Mouse (Mus musculus): ENCODE data around the gene Pfdn5.

Pfdn5 gene

DNA sequence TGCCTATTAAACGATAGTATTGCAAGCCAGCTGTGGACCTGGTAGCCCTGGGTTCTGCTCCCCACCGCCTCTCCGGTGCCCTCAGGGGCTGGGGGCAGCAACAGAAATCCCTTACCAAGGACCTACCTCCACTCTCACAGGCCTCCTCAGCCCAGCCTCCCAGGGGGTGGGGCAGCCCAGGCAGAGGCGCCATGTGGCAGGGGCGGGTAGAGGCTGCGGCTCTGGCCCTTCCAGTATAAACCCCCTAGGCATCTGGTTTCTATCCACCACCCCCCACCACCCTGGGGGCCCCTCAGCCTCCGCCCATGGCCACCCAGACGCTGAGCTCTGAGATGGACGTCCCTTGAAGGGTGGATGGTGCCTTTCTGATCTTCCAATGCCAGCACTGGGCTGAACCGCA lies 44.8 kb downstream of the Pfdn5 start:
- DNase-seq (ENCODE audit: low read depth, low spot score) = no peak

DNA sequence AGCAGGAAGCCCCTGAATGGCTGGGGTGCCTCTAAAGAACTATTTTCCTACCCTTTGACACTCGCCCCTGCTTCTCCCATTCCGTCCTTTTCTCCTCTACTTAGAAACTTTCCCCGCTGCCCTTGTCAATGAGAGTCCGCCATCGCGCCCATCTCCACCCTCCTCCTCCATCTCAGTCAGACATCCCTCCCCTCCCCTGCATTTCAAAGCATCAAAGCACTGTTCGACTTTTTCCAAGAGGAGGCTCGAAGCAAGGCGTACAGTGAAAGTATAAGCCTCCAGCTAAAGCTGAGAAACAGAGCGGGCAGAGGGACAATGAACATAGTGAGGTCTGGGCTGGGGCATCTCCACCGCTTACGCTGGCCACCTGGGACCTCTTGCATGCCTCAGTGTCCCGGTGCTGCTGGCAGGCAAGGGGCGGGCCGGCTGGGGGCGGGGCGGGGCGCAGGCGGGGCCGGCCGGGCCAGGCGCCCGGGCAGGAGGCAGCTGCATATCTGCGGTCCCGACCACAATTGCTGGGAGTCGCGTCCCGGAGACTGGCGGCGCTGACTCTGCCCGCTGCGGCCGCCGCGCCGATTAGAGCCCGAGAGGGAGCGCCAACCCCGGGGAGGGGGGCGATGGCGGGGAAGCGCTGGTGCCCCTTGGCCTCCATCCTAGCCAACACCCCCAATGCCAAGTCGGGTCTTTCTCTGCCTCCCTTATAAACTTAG lies 50.7 kb downstream of the Pfdn5 start:
- DNase-seq (ENCODE audit: low read depth, low spot score) = peak; percentile 37

DNA sequence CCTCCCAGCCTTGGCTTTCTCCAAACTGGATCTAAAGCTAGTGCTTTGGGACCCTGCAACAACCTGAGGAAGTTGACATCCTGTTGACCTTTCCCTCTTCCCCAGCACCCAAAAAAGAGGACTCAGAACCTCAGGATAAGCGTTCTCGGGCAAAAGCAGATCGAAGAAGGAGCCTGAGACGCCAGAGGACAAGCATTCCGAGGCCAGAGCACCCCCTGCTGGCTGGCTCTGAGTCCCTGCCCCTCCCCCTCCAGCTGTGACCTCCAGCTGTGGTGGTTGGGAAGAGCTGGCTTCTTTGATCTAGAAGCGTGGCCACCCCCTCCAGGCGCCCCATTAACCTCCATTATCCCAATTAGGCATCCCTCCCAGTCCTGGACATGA lies 51.2 kb downstream of the Pfdn5 start:
- peak; percentile 80 for DNase-seq (ENCODE audit: low read depth, low spot score)

DNA sequence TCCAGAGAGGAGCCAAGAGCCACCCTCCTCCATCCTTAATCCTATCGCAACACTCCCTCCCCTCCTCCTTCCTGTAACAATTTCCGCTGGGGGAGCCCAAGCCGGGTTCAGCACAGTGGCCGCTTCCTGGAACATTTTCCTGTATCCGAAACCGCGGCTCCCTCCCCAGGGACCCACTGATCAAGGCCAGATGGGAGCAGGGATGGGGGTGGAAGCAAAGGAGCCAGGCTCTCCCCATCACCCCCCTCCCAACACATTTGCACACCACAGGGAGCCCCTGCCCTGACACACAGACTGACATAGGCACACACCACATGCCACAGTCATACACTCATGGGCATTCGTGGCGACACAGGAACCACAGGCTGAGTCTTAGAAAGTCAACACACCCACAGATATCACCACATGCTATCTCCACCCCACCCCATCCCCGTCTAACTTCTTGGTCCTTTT lies 51.9 kb downstream of the Pfdn5 start:
- DNase-seq (ENCODE audit: low read depth, low spot score) = peak; percentile 71
